Comparison of ENCODE assay signal across 8 mouse cellular contexts in genomic region chr17:24896241-24896992, GRCm38 (mm10). TPM values are rescaled to one million over a fixed set of nuclear protein-coding genes. Genes with fewer than 3 reads are reported as not detected.
DNase-seq lines count a peak whose midpoint lies in the region; ATAC-seq lines count a peak whose summit lies in the region.

Gene Nme3 (plus strand): TSS chr17:24896500.

- H3K9me3 ChIP-seq in embryonic facial prominence, embryonic 15.5 days (replicated peaks), result no peaks in the 10 kb centered on the region
- no peaks in the 10 kb centered on the region for H3K9me3 ChIP-seq in heart, embryonic 11.5 days (replicated peaks; ENCODE audit: control insufficient read depth, low read length)
- no peaks in the 10 kb centered on the region for H3K9me3 ChIP-seq in kidney, embryonic 15.5 days (replicated peaks)
- no peaks in the 10 kb centered on the region for H3K9me3 ChIP-seq in liver, embryonic 12.5 days (replicated peaks)
- H3K9me3 ChIP-seq in stomach, embryonic 14.5 days (ENCODE audit: control insufficient read depth, low read depth, low read length), result no peaks in the 10 kb centered on the region

- WGBS in embryonic facial prominence, embryonic 15.5 days, result 1% methylated on average over 50 of the region's 50 CpGs
- 2% methylated on average over 50 of the region's 50 CpGs for WGBS in heart, embryonic 11.5 days (ENCODE audit: insufficient replicate concordance)
- WGBS in kidney, embryonic 15.5 days, result 1% methylated on average over 50 of the region's 50 CpGs
- WGBS in liver, embryonic 12.5 days (ENCODE audit: insufficient replicate concordance), result 2% methylated on average over 50 of the region's 50 CpGs
- WGBS in stomach, embryonic 14.5 days, result under 1% methylated on average over 48 of the region's 50 CpGs

- peaks cover 64% of the 10 kb centered on the region for H3K36me3 ChIP-seq in embryonic facial prominence, embryonic 15.5 days
- H3K36me3 ChIP-seq in heart, embryonic 11.5 days (ENCODE audit: control insufficient read depth, insufficient read depth, low read length), result peaks cover 41% of the 10 kb centered on the region
- H3K36me3 ChIP-seq in kidney, embryonic 15.5 days, result peaks cover 67% of the 10 kb centered on the region
- peaks cover 71% of the 10 kb centered on the region for H3K36me3 ChIP-seq in liver, embryonic 12.5 days
- H3K36me3 ChIP-seq in stomach, embryonic 14.5 days (ENCODE audit: control insufficient read depth, insufficient read depth, low read length), result peaks cover 60% of the 10 kb centered on the region

- H3K9ac ChIP-seq in embryonic facial prominence, embryonic 15.5 days, result peak within 1 kb of the TSS; percentile 83
- H3K9ac ChIP-seq in heart, embryonic 11.5 days (ENCODE audit: low read depth, low read length), result peak within 1 kb of the TSS; percentile 84
- peak within 1 kb of the TSS; percentile 92 for H3K9ac ChIP-seq in kidney, embryonic 15.5 days
- peak within 1 kb of the TSS; percentile 88 for H3K9ac ChIP-seq in liver, embryonic 12.5 days
- H3K9ac ChIP-seq in stomach, embryonic 14.5 days (replicated peaks; ENCODE audit: low read depth, low read length), result peak within 1 kb of the TSS; percentile 81

- H3K27ac ChIP-seq in embryonic facial prominence, embryonic 15.5 days (replicated peaks), result peak within 1 kb of the TSS; percentile 91
- peak within 1 kb of the TSS; percentile 70 for H3K27ac ChIP-seq in heart, embryonic 11.5 days (ENCODE audit: low read depth, low read length)
- H3K27ac ChIP-seq in kidney, embryonic 15.5 days, result peak within 1 kb of the TSS; percentile 91
- peak within 1 kb of the TSS; percentile 89 for H3K27ac ChIP-seq in liver, embryonic 12.5 days
- peak within 1 kb of the TSS; percentile 78 for H3K27ac ChIP-seq in stomach, embryonic 14.5 days (ENCODE audit: low read length)

- peaks cover 43% of the 10 kb centered on the region for H3K4me1 ChIP-seq in embryonic facial prominence, embryonic 15.5 days
- H3K4me1 ChIP-seq in heart, embryonic 11.5 days (ENCODE audit: control insufficient read depth, insufficient read depth, low read length), result peaks cover 35% of the 10 kb centered on the region
- peaks cover 41% of the 10 kb centered on the region for H3K4me1 ChIP-seq in kidney, embryonic 15.5 days
- peaks cover 50% of the 10 kb centered on the region for H3K4me1 ChIP-seq in liver, embryonic 12.5 days
- H3K4me1 ChIP-seq in stomach, embryonic 14.5 days (ENCODE audit: control insufficient read depth, insufficient read depth, low read length), result peaks cover 15% of the 10 kb centered on the region

- H3K4me3 ChIP-seq in embryonic facial prominence, embryonic 15.5 days (replicated peaks), result peak within 1 kb of the TSS; percentile 84
- H3K4me3 ChIP-seq in heart, embryonic 11.5 days (ENCODE audit: low read depth, low read length), result peak within 1 kb of the TSS; percentile 69
- peak within 1 kb of the TSS; percentile 77 for H3K4me3 ChIP-seq in kidney, embryonic 15.5 days (replicated peaks)
- H3K4me3 ChIP-seq in liver, embryonic 12.5 days, result peak within 1 kb of the TSS; percentile 92
- H3K4me3 ChIP-seq in stomach, embryonic 14.5 days (ENCODE audit: low read depth, low read length), result peak within 1 kb of the TSS; percentile 91

- DNase-seq in CD4-positive, CD25-positive, alpha-beta regulatory T cell, adult 2 months (ENCODE audit: low read depth, low spot score), result peak; percentile 80
- DNase-seq in brain, adult 2 months (ENCODE audit: low read depth, low spot score), result peak; percentile 88
- DNase-seq in naive thymus-derived CD4-positive, alpha-beta T cell, adult 2 months (ENCODE audit: low read depth), result peak; percentile 75

- peak within 1 kb of the TSS; percentile 95 for H3K4me2 ChIP-seq in embryonic facial prominence, embryonic 15.5 days (replicated peaks)
- peak within 1 kb of the TSS; percentile 84 for H3K4me2 ChIP-seq in heart, embryonic 11.5 days
- H3K4me2 ChIP-seq in kidney, embryonic 15.5 days, result peak within 1 kb of the TSS; percentile 97
- peak within 1 kb of the TSS; percentile 97 for H3K4me2 ChIP-seq in liver, embryonic 12.5 days
- peak within 1 kb of the TSS; percentile 99 for H3K4me2 ChIP-seq in stomach, embryonic 14.5 days (replicated peaks; ENCODE audit: low read depth, low read length)

- H3K27me3 ChIP-seq in embryonic facial prominence, embryonic 15.5 days, result no peaks in the 10 kb centered on the region
- no peaks in the 10 kb centered on the region for H3K27me3 ChIP-seq in heart, embryonic 11.5 days (ENCODE audit: control insufficient read depth, insufficient read depth, low read length)
- no peaks in the 10 kb centered on the region for H3K27me3 ChIP-seq in kidney, embryonic 15.5 days
- H3K27me3 ChIP-seq in liver, embryonic 12.5 days (replicated peaks), result no peaks in the 10 kb centered on the region
- no peaks in the 10 kb centered on the region for H3K27me3 ChIP-seq in stomach, embryonic 14.5 days (ENCODE audit: control insufficient read depth, insufficient read depth, low read length)

- peak; percentile 62 for ATAC-seq in embryonic facial prominence, embryonic 15.5 days (ENCODE audit: insufficient number of reproducible peaks, low FRiP score, low TSS enrichment, low read depth)
- ATAC-seq in heart, embryonic 11.5 days (replicated peaks; ENCODE audit: insufficient number of reproducible peaks, low FRiP score, low TSS enrichment), result 0 out of 2 replicates have a peak, but pooled peaks have one; percentile 68
- peak; percentile 82 for ATAC-seq in kidney, embryonic 15.5 days (replicated peaks; ENCODE audit: low FRiP score)
- peak; percentile 80 for ATAC-seq in liver, embryonic 12.5 days
- ATAC-seq in stomach, embryonic 14.5 days (ENCODE audit: insufficient number of reproducible peaks, insufficient read depth, low FRiP score, low read depth), result peak; percentile 80

RNA-seq across cellular contexts. Expression of gene Nme3, which starts in this region (rescaled TPM):
- 48.2 and 52.0 TPM in 2 replicates for polyA plus RNA-seq in embryonic facial prominence, embryonic 15.5 days (2015; fragmentation: Nextera tagmentation; extraction: Ambion mirVana)
- polyA plus RNA-seq in heart, embryonic 11.5 days (2014; fragmentation: Nextera tagmentation; extraction: Ambion mirVana), result 35.7 and 37.9 TPM in 2 replicates
- 77.2 and 80.0 TPM in 2 replicates for polyA plus RNA-seq in kidney, embryonic 15.5 days (2015; fragmentation: Nextera tagmentation; extraction: Ambion mirVana)
- 67.9 and 68.8 TPM in 2 replicates for polyA plus RNA-seq in liver, embryonic 12.5 days (2016; fragmentation: Nextera tagmentation; extraction: Ambion mirVana)
- polyA plus RNA-seq in stomach, embryonic 14.5 days (2014; fragmentation: Nextera tagmentation; extraction: Ambion mirVana), result 72.7 and 76.7 TPM in 2 replicates

Comparison
In these comparisons a context has a peak if more than half of its experiments do, and no peak if none do; other contexts are left out.
1. Peak in every context shown above with its lines: DNase-seq, ATAC-seq, H3K4me3 ChIP-seq and H3K27ac ChIP-seq.